Mouse (Mus musculus) E14TG2a.4 (cell line): ENCODE measurements around the gene Cux1.

Experiments used
- CTCF ChIP-seq: conservative IDR thresholded peaks from 2 replicates; pipeline ENCODE4 v1.5.1; 2014; ENCODE audit warnings: low read length
- NANOG ChIP-seq: IDR thresholded peaks from 2 replicates; pipeline ENCODE4 v1.6.1; 2014; ENCODE audit warnings: borderline replicate concordance, low read length, mixed read lengths

DNA sequence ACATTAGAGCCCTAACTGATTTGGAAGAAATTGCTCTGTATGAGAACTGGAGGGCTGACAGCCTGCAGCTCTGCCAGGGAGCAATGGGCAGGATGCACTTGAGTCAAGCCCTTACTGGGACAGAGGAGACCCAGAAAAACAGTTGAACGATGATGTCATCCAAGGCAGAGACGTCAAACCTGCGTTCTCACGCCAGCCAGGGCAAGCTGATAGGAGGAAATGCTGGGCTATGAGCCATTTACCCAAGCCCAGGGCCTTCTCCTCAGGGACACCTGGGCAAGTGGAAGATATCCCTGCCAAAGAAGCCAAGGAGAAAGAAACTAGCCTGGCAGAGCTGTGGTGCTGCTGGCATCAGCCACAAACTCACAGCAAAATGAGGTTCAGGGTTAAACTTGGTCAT lies 242.8 kb downstream of the Cux1 start:
- no peak for TF ChIP-seq CTCF
- TF ChIP-seq NANOG: no peak
